Mouse (Mus musculus) neural tube, embryonic 14.5 days (tissue): ENCODE results near the gene Cadps2. TPM values are rescaled to one million over a fixed set of nuclear protein-coding genes. Genes with fewer than 3 reads are reported as not detected.

Source experiments
- ATAC-seq: fragments of 200-750 bp; cut with Nextera tagmentation; 2 replicates; pipeline ENCODE4 v1.8.0; 2017; ENCODE audit warnings: low read depth, mild to moderate bottlenecking, moderate TSS enrichment, moderate library complexity
- H3K27ac ChIP-seq: fragments of 300-500 bp; sonication (generic); 2 replicates; pipeline ENCODE4 v1.5.1; 2014; ENCODE audit warnings: low read depth, mild to moderate bottlenecking, control low read depth, low read length, moderate library complexity, mixed read lengths
- H3K27me3 ChIP-seq: fragments of 300-500 bp; sonication (generic); 2 replicates; pipeline ENCODE4 v1.6.1; 2014; ENCODE audit warnings: low read length; ENCODE audit not compliant: control insufficient read depth, insufficient read depth
- H3K36me3 ChIP-seq: fragments of 300-500 bp; sonication (generic); 2 replicates; pipeline ENCODE4 v1.6.1; 2014; ENCODE audit warnings: low read length, mixed read lengths; ENCODE audit not compliant: control insufficient read depth, insufficient read depth
- H3K4me1 ChIP-seq: fragments of 300-500 bp; sonication (generic); 2 replicates; pipeline ENCODE4 v1.6.1; 2014; ENCODE audit warnings: low read length; ENCODE audit not compliant: control insufficient read depth, insufficient read depth
- H3K4me2 ChIP-seq: fragments of 300-500 bp; sonication (generic); 2 replicates; pipeline ENCODE4 v1.6.1; 2014; ENCODE audit warnings: mild to moderate bottlenecking, low read depth, low read length, control low read depth
- H3K4me3 ChIP-seq: fragments of 300-500 bp; sonication (generic); 2 replicates; pipeline ENCODE4 v1.5.1; 2014; ENCODE audit warnings: low read depth, low read length, control low read depth, mixed read lengths
- H3K9ac ChIP-seq: fragments of 300-500 bp; sonication (generic); replicated peaks from 2 replicates; pipeline ENCODE4 v1.6.1; 2014; ENCODE audit warnings: low read depth, mild to moderate bottlenecking, control low read depth, low read length, mixed read lengths
- H3K9me3 ChIP-seq: fragments of 300-500 bp; sonication (generic); 2 replicates; pipeline ENCODE4 v1.6.1; 2016; ENCODE audit warnings: low read length; ENCODE audit not compliant: control insufficient read depth
- WGBS: fragments of 180-500 bp; shearing (Covaris S2); extraction: QIAGEN DNeasy Blood & Tissue Kit; methylation state at CpG from one replicate; pipeline ENCODE4 v1.1.7; 2014; 5-methylcytosine and 5-hydroxymethylcytosine counted together
- polyA plus RNA-seq: library from polyadenylated mRNA; unstranded; fragments of >200 nt; fragmentation: Nextera tagmentation; extraction: Ambion mirVana; gene quantifications from 2 replicates; pipeline ENCODE4 v1.2.1, GENCODE M21; 2014

Cadps2 gene
- polyA plus RNA-seq, 1 experiment from 2014 or later: 14.2 TPM

DNA sequence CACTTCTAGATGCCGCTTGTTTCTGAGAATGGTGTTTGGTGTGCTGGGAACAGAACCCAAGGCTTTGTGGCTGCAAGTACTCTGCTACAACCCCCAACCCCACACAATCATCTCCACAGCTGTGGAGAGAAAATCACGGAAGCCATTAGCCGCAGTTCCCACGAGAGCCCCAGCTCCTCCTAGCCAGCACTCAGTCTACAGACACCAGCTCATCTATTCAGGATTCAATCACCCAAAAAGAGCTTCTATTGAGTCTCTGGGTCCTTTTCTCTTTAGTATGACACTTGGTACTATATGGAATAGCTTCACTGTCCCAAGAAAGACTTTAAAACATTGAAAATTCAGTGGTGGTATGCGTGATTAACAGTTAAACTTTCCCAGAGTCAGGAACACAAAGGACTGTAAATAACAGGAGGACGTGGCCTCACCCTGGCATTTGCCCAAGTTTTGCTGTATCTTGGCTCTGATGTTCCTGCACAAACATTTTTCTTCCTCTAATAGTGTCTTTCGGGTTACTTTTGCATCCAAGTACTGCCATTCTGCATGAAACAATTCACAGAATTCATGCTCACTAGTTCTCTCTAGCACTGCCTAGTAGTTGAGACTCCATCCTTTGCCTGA, 191.5 kb downstream of the Cadps2 start:
- H3K27ac ChIP-seq: no peak overlapping the region
- H3K9ac ChIP-seq: no peak overlapping the region
- peak; percentile 68; the same call in 1 of the 2 replicates for ATAC-seq
- no peak overlapping the region for H3K4me2 ChIP-seq
- no peak overlapping the region for H3K4me3 ChIP-seq
- H3K9me3 ChIP-seq: no peaks in the 10 kb centered on the region
- H3K4me1 ChIP-seq: no peaks in the 10 kb centered on the region
- WGBS: 70% methylated on average over 7 of the region's 7 CpGs
- no peaks in the 10 kb centered on the region for H3K36me3 ChIP-seq
- no peaks in the 10 kb centered on the region for H3K27me3 ChIP-seq

DNA sequence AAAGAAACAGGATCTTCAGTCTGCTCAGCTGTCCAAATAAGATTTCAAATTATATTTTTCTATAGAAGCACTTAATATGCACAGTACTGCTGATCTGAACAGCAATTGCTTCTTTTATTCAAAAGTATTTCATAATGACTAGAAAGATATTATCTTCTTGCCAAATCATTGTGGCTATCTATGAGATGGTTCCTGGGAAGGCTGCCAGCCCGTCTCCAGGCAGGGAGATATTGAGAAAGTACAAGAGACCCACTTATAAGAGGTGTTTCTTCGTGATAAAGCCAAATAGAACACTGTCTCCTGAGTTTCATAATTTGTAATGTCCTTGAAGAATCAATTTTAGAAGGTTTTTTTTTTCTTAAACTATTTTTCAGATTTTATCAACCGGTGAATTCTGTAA, 202.1 kb downstream of the Cadps2 start:
- Histone ChIP-seq H3K4me3 (no peak overlapping the region), H3K27ac (no peak overlapping the region), H3K9ac (no peak overlapping the region), H3K9me3 (no peaks in the 10 kb centered on the region), H3K4me1 (no peaks in the 10 kb centered on the region), H3K36me3 (no peaks in the 10 kb centered on the region), H3K27me3 (no peaks in the 10 kb centered on the region), H3K4me2 (no peak overlapping the region)
- no peak for ATAC-seq
- WGBS: 78% methylated on average over 3 of the region's 3 CpGs

DNA sequence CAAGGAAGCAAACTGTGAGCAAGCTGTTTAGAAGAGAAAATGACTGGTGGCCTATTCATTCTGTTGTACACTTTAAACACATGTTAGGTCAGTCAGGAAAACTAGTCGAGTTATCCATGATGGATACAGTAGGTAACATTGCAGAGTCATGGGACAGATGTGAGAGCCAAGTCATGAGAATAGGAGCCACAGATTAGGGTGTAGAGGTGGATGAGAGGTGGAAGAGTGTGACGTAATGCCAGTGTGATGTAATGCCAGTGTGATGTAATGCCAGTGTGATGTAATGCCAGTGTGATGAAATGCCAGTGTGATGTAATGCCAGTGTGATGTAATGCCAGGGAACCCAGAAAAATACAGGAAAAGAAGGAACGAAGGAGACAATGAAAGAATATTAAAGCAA, 204.0 kb downstream of the Cadps2 start:
- no peak for ATAC-seq
- whole genome bisulfite sequencing: 94% methylated on average over 3 of the region's 3 CpGs

DNA sequence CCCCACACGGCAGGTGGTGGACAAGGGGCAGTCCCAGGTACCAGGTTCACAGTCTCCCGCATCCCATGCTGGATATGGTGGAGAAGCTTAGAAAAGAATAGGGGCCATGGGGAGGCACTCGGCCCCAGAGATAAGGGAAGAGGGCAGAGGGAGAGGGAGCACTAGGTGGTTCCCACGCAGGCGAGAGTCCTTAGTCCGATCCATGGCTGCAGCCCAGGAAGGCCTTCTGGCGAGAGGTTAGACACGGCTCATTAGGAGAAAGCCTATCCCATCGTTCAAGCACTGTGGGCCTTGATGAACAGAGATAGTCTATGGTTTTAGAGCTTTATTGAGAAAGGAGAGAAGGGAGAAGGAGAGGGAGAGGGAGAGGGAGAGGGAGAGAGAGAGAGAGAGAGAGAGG, 205.2 kb downstream of the Cadps2 start:
- WGBS: 66% methylated on average over 9 of the region's 9 CpGs
- Histone ChIP-seq H3K4me1 (no peaks in the 10 kb centered on the region), H3K36me3 (no peaks in the 10 kb centered on the region), H3K27ac (no peak overlapping the region), H3K4me3 (no peak overlapping the region), H3K9me3 (no peaks in the 10 kb centered on the region), H3K9ac (no peak overlapping the region), H3K27me3 (no peaks in the 10 kb centered on the region), H3K4me2 (no peak overlapping the region)
- no peak for ATAC-seq

More for the DNA sequence above, 204.0 kb downstream of the Cadps2 start:
- Histone ChIP-seq H3K9me3 (no peaks in the 10 kb centered on the region), H3K4me1 (no peaks in the 10 kb centered on the region), H3K27ac (no peak overlapping the region), H3K9ac (no peak overlapping the region), H3K27me3 (no peaks in the 10 kb centered on the region), H3K36me3 (no peaks in the 10 kb centered on the region), H3K4me2 (no peak overlapping the region), H3K4me3 (no peak overlapping the region)

DNA sequence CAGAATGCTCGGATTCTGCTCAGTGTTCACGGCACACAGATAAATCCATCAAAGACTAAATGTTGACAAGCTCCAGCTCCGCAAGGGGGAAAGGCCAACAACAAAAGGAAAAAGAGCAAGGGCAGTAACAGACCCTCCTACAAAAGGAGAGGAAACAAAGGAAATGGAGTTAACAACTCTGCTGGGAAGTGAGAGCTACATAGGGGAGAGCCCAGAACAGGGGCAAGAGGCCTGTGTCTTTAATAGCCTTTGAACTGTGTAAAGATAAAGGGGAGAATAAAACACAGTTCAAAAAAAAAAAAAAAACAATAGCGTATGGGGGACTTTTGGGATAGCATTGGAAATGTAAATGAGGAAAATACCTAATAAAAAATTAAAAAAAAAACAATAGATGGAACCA, 208.8 kb downstream of the Cadps2 start:
- Histone ChIP-seq H3K36me3 (no peaks in the 10 kb centered on the region), H3K27ac (no peak overlapping the region), H3K4me3 (no peak overlapping the region), H3K9me3 (no peaks in the 10 kb centered on the region), H3K4me2 (no peak overlapping the region), H3K27me3 (no peaks in the 10 kb centered on the region), H3K9ac (no peak overlapping the region), H3K4me1 (no peaks in the 10 kb centered on the region)
- no peak for ATAC-seq
- WGBS: 4% methylated on average over 4 of the region's 4 CpGs

DNA sequence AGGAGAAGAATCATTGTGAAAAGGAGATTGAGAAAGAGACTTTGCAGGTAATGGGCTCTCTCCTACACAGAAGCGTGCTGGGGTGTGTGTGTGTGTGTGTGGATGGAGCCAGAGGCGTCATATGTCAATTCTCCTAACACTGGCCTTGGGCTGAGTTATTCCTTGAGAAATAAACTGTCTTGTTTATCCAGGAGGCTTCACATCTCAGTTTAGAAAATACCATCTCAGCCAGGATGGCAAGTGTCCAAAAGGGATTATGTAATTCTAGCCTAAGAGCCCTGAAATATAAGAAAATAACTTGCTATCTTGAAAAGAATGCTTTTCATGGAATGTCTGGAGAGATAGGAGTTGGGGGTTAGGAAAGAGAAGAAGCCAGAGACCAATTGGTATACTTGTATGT, 264.1 kb downstream of the Cadps2 start:
- no peaks in the 10 kb centered on the region for H3K27me3 ChIP-seq
- no peak overlapping the region for H3K4me3 ChIP-seq
- H3K4me2 ChIP-seq: no peak overlapping the region
- ATAC-seq: no peak
- H3K9ac ChIP-seq: no peak overlapping the region
- H3K36me3 ChIP-seq: no peaks in the 10 kb centered on the region
- no peaks in the 10 kb centered on the region for H3K9me3 ChIP-seq
- H3K4me1 ChIP-seq: no peaks in the 10 kb centered on the region
- H3K27ac ChIP-seq: no peak overlapping the region
- 90% methylated on average over 2 of the region's 2 CpGs for WGBS

DNA sequence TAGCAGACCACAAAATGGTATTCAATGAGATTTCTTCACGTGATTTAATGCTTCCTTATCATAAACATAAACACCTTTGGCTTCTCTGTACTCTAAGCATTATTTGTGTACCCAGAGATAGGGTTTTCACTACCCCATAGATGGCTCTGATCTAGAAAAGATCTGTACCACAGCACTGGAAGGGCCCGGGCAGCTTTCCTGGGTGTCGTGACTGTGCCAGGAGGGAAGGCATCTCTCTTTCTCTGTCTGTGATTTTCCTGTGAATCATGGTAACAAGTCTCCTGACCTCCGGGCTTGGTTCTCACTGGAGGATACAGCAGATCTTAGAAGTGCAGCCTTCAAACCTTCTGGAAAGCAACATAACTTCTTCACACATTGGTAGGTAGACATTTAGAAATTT, 265.5 kb downstream of the Cadps2 start:
- H3K9ac ChIP-seq: no peak overlapping the region
- H3K9me3 ChIP-seq: no peaks in the 10 kb centered on the region
- H3K4me1 ChIP-seq: no peaks in the 10 kb centered on the region
- H3K27me3 ChIP-seq: no peaks in the 10 kb centered on the region
- 89% methylated on average over 4 of the region's 4 CpGs for WGBS
- no peak overlapping the region for H3K27ac ChIP-seq
- H3K36me3 ChIP-seq: no peaks in the 10 kb centered on the region
- no peak for ATAC-seq
- no peak overlapping the region for H3K4me2 ChIP-seq
- no peak overlapping the region for H3K4me3 ChIP-seq

DNA sequence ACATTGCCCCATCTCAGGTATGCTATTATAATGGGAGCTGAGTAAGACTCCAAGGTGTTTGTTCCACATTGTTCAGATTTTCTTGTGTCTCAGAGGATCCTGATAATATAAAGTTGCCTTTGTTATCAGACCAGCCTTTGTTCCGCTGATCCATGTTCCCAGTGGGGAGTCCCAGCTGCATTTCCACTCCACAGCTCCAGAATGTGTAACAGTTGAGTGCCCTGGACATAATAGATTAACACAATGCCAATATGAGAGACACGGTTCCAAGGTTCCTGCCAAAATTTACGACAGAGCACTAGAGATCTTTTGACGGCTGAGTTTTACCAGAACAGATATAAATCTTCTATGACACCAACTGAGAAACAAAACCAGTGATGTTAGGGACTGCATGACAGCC, 266.8 kb downstream of the Cadps2 start:
- no peaks in the 10 kb centered on the region for H3K4me1 ChIP-seq
- no peak overlapping the region for H3K4me2 ChIP-seq
- no peaks in the 10 kb centered on the region for H3K36me3 ChIP-seq
- WGBS: 22% methylated on average over 4 of the region's 4 CpGs
- H3K4me3 ChIP-seq: no peak overlapping the region
- H3K9me3 ChIP-seq: no peaks in the 10 kb centered on the region
- peak; percentile 61; the same call in 1 of the 2 replicates for ATAC-seq
- H3K27me3 ChIP-seq: no peaks in the 10 kb centered on the region
- H3K9ac ChIP-seq: no peak overlapping the region
- H3K27ac ChIP-seq: no peak overlapping the region

DNA sequence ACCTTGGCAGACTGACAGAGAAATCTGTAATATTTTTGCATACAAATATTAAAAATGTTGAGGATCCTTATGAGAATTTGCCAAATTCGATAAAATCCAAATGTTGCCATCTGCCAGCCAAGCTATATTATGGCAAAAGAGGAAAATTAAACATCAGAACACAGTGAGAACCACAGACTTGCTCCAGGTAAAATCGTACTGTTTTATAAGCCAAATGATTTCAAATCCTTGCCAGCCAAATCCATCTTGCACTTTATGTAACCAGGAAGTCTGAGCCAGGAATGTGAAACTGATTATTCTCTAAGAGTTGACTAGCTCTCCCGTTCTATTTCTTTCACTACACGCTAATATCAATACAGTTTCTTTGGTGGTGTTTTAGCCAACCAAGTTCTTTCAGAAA, 269.5 kb downstream of the Cadps2 start:
- Histone ChIP-seq H3K9ac (no peak overlapping the region), H3K4me2 (no peak overlapping the region), H3K4me3 (no peak overlapping the region), H3K4me1 (no peaks in the 10 kb centered on the region), H3K27me3 (no peaks in the 10 kb centered on the region), H3K36me3 (no peaks in the 10 kb centered on the region), H3K27ac (no peak overlapping the region), H3K9me3 (no peaks in the 10 kb centered on the region)
- ATAC-seq: no peak
- WGBS: 92% methylated on average over 4 of the region's 4 CpGs
